Mouse (Mus musculus) adrenal gland, adult (tissue): ENCODE data around the gene Gprc5c.
A peak's percentile ranks its signal among the peaks of the same experiment; 100 is the strongest.

Experiments used
- DNase-seq, 2 experiments: peaks; one replicate each; pipeline ENCODE4 v3.0.0; 2022 to 2023; ENCODE audit warnings: low spot score in 1 of 2; ENCODE audit not compliant: inconsistent age in 2 of 2

Gprc5c gene

GRCm38 (mm10) chr11:114867361-114868235, 16.6 kb downstream of the Gprc5c start:
- no peak for DNase-seq

GRCm38 (mm10) chr11:114868280-114868679, 17.3 kb downstream of the Gprc5c start:
- no peak for DNase-seq

DNA sequence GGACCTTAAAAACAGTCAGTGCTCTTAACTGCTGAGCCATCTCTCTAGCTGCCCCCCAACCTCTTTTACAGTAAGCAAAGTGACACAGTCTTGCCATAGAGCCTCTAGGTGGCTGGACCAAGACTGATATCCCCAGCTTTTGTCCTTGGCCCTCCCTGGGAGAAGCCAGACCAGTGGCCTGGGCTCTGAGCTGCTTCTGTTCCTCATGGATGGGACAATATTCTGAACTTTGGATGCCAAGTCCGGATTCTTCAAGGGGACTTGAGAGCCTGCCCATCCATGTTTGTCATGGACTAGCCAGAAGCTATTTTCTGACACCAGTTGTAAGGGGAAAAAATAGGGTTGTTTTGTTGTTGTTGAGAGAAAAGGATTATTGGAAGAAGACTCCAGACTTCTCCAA, 18.8 kb downstream of the Gprc5c start:
- DNase-seq: no peak

GRCm38 (mm10) chr11:114871540-114871939, 20.6 kb downstream of the Gprc5c start:
- DNase-seq: no peak

GRCm38 (mm10) chr11:114873022-114873817, 22.3 kb downstream of the Gprc5c start:
- no peak for DNase-seq

DNA sequence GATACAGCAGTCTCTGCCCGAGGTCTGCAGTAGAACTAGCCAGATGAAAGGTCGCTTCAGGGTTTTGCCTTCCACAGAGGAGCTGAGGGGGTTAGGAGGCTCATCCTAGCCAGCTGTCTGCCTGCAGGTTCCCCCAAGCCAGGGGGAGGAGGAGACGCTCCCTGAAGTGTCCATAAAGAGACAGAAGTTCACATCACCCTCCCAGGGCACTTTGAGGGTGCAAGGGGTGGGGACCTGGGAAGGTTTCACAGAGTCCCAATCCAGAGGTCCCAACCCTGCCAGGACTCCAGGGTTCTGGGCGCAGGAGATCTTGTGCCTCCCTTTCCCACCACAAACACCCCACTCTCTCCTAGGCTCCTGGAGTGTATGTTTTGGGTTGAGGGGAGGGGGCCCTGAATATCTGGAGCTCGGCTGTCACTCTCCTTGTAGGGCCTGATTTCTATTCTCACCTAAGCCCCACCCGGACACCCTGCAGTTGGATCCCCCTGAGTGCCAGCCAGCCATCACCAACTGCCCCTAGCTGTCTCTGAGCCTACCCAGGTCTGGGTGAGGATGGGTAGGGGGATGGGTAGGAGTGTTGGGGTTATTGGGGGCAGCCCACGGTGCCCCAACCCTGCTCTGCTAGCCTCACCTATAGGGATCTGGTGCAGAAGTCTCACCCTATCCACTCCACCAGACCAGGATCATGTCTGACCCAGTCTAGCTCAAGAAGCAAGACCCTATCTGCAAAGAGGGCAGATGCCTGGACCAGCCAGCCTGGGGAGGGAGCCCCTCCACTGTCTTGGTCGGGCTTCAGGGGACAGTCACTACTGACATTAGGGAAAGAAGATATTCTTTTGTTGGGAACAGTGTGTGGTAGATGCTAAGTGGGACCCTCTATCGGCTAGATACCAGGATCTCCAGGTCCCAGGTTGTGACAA, 23.5 kb downstream of the Gprc5c start:
- no peak for DNase-seq

DNA sequence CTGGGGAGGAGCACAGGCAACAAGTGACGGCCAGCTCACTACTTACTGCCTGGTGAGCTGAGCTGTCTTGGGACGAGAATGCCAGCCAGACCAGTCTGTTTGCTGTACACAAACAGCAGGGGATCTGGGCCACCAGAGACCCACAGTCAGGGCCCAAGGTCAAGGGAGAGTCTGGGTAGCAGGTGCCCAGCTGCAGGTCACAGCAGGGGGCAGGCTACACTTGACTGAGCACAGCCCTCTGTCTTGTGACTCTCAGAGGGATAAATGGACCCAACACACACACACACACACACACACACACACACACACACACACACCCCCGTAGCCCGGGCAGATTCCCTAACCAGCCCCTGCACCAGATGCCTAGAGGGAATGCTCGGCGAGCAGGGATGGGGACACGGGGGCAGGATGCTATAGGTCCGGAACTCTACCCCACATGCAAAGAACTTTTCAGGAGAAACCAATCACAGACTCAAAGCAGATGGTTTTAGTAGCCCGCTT, 24.4 kb downstream of the Gprc5c start:
- DNase-seq: no peak

DNA sequence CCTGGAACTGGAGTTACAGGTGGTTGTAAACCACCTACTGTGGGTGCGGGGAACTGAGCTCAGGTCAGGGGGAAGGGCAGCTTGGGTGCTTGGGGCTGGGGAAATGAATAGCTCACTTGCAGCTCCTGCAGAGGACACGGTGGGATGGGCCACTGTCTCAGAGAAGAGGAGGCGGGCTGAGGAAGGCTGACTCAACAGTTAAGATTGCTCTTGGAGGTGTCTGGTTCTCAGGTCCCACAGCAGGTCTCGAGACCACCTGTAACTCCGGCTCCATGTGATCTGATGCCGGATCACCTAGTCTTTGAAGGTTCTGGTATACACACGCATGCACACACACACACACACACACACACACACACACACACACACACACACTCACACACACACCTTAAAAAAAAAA, 25.2 kb downstream of the Gprc5c start:
- DNase-seq: no peak

DNA sequence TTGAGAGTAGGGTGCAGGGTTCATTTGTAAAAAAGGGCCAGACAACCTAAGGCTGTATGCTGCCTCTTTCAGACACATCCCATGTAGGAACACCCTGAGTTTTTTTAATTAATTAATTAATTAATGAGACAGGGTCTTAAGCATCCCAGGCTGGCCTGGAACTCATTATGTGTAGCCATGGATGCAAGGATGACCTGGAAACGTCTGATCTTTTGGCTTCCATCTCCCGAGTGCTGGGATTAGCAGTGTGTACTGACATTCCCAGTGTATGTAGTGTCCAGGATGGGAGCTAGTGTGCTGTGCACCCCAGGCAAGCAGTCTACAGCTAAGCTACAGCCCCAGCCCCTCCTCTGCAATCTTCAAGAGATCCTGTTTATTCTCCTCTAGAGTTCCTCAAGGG, 25.7 kb downstream of the Gprc5c start:
- no peak for DNase-seq

GRCm38 (mm10) chr11:114877145-114877544, 26.2 kb downstream of the Gprc5c start:
- peak; percentile 42 to 80 for DNase-seq

DNA sequence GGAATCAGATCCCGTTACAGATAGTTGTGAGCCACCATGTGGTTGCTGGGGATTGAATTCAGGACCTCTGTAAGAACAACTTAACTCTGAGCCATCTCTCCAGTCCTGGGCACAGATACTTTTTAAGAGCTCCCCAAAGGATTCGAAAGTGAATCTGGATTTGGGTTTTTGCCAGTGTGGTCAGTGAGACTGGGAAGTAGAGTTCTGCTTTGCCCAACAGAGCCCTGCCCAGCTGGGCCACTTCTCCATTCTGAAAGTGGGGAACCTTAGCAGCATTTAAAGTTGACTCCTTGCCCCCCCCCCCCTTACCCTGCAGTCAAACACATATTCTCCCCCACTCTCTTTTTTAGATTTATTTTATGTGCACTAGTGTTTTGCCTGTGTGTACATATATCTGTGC, 28.7 kb downstream of the Gprc5c start:
- DNase-seq: peak in 1 of 2 experiments; percentile 39

DNA sequence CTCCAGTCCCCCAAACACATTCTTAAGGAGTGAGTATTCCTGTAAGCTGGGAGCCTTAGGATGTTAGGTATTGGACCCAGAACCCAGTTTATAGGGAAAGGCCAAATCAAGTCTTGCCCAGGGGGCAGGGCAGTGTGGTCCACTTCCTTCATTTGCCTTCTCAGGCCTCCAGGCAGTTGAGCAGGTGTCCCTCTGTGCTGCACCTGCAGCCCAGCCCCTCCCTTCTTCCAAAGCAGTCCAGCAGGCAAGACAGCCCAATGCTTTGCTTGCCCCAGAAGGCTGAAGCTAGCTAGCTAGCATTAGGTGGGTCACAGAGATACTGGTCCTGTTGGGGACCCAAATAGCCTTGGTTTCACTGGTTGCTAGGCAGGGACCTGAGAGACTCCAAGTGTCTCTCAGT, 29.2 kb downstream of the Gprc5c start:
- DNase-seq: no peak

DNA sequence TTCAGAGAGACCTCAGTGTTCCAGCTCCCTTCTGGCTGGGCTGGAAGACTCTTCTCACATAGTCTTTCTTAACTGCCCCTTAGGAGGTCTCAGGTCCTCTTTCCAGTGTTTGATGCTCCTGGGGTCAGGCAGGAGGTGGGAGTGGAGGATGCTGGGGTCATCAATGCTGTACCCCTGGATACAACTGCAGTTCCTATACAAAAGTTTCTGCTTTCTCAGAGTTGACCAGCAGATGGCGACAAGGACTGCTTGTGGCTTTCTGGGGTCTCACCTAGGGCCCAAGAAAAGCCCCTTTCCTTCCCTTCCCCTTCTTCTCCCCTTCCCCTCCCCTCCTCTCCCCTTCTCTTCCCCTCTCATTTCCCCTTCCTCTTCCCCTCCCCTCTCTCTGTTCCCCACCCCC, 29.6 kb downstream of the Gprc5c start:
- DNase-seq: peak in 1 of 2 experiments; percentile 66

DNA sequence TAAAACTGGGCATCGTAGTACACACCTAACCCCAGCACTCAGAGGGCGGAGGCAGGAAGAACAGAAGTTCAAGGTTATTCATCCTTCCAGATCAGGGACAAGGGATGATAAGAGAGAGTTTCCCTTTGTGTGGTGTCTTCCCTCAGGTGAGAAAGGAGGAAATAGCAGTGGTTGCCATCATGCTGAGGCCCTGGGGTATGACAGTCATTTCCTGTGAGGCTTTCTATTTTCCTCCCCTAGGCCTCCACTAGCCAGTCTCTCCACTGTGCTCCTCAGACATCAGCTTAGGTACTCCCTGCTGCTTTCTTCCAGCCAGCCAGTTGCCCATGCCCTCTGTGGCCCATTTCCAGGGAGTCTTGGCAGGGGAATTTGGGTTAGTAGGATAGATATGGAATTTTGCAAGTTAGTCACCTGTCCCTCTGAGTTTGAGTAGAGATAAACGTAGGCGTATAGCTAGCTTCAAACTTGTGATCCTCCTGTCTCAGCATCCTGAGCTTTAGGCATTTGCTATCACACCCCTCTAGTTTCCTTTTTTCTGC, 32.4 kb downstream of the Gprc5c start:
- DNase-seq: no peak

DNA sequence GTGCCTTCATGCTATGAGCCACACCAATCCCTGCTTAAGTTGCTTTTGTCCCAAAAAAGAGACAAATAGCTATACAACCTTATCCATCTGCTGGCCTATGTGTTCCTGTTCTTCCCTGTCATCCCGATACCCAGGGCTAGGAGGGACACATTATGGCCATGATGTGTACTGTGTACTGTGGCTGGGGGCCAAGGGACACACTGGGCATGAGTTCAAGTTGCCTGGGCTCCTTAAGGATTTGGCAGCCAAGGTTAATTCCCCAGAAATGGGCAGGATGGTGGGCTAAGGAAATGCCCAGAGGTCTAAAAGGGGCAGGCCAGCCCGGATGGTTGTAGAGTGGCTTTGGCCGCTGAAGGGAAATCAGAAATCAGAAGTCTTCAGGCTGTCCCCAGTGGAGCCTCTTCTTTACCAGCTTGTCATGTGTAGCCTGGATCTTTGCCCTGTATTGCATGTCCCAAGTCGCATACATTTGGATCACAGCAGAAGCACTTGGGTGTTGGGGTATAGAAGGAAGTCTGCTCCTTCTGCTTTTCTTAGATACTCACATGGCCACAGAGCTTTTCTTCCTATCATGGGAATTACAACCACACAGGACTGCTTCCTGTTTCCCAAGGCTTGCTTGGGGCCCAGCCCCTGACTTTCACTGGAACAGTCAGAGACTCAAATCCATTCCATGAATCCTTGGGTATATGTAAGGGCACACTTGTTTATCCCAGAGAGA, 33.6 kb downstream of the Gprc5c start:
- no peak for DNase-seq

DNA sequence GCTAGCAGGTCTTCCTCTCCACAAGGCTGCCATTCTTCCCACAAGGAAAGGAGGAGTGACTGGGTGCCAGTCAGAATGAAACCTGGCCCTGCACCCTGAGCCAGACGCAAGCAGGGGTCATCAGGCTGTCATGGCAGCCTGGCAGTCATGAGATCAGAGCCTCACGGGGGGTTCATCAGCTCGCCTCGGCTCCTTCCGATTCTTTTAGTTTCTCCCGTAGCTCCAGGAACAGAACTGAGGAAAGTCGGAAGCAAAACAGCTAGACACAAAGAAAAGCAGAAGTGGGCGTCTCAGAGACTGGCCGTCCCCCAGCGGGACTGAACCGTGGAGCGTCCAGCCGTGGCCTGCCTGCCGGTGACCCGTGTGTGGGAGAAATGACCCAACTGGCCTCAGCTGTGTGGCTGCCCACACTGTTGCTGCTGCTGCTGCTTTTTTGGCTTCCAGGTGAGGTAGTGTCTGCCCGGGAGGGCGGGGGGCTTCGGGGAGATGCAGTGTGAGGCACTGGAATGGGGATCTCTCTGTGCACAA, 39.1 kb downstream of the Gprc5c start, which contains the start of gene Cd300a:
TSS of gene Cd300a (plus strand) at position 51 of the 528 bp plus-strand sequence.
- peak in 1 of 2 experiments; percentile 40 for DNase-seq

GRCm38 (mm10) chr11:114890542-114890941, 39.6 kb downstream of the Gprc5c start:
- DNase-seq: no peak

- DNase-seq: no peak
Observed at GRCm38 (mm10) chr11:114896085-114896484, 45.1 kb downstream of the Gprc5c start.

GRCm38 (mm10) chr11:114898026-114898425, 47.1 kb downstream of the Gprc5c start:
- DNase-seq: peak; percentile 26 to 39

DNA sequence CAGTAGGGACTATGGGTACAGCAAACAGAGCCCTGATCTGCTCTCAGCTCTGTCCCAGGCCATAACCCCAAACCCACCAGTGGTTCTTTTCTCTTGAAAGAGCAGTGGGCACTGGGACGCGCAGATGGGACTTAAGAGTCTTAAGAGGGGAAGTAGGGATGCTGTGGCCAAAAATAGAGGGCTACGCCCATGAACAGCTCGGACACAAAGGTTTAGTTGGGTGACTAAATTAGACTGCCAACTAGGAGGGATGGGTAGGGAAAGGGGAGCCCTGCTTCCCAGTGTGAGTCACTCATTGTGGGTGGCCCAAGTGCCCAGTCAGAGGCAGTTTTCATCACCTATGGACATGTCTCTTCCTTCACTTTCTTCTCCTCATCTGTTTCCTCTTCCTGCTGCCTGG, 52.3 kb downstream of the Gprc5c start:
- DNase-seq: no peak
